Mouse (Mus musculus) v-Abl transformed pro-B cells (cell line): Measurements from ENCODE around the gene Olfr675.
"Not testable (repeated sequence)": the region's sequence is repeated elsewhere in the genome, so short reads cannot be mapped to it uniquely, and the experiment has no call there.

ENCODE experiments used
- in situ Hi-C, 2 experiments: fragments of 400-800 bp; cut with MboI; formaldehyde crosslinking; loops; one replicate each; pipeline ENCODE4 v1.15.1; 2025; ENCODE audit not compliant: unreplicated experiment in 2 of 2

The Olfr675 gene

DNA sequence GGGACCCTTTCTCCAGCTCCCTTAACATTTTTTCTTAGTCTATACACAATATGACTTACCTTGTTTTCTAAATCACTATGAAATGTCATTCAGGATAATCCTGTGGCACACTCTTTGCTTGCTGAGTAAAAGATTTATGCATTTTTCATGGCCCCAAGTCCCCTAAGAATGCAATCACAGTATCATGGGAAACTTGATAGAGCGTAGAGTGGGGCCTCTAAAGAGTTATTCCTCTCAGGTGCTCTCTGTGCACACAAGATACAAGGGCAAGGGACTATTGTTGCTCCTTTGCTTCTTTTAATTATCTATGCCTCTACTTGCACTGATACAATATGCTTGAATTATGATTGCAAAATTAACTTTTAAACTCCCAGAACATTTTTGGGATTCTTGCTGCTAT is at the start of gene Olfr675:
Gene Olfr675 (minus strand): TSS at position 101 of the 400 bp plus-strand sequence.
- in situ Hi-C loops, result no loop called here

DNA sequence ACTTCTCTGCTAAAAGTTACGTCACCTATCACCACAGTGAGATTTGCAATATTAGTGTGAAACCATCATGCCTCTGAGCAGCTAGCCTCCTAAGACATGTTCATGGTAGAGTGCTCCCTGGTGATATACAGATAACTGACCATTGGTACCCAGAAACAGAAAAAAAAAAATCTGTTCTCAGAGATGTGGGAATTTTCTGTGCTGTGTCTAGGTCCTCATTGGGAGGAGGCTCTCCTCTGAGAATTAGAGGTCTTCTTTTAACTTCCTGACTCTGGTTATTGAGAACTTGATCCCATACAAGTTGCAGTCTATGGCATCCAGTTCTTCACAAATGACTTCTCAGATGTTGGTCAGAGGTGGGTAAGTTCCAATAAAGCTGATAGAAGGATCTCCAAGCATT is 35.9 kb upstream of the Olfr675 start, which contains the start of gene Olfr678:
Gene Olfr678 (plus strand): TSS at position 301 of the 400 bp plus-strand sequence.
- in situ Hi-C loops, result no loop called here

DNA sequence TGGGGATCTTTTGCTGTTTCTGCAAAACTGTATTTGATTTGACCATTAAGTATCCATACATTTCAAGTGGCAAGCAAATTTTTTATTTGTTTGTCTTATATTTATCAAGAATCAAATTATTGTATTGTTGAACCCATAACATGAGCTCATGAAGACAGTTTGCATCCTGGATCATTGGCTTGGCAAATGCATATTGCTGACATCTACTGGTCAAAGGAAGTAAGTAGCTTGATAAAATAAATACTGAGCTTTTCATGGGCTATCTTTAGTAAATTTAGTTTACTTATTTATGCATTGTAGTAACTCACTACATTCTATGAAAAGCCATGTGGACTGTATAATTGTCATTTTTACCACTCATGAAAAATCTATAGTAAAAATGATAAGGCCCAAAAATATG is 30.7 kb upstream of the Olfr675 start:
- in situ Hi-C loops, result no loop called here

DNA sequence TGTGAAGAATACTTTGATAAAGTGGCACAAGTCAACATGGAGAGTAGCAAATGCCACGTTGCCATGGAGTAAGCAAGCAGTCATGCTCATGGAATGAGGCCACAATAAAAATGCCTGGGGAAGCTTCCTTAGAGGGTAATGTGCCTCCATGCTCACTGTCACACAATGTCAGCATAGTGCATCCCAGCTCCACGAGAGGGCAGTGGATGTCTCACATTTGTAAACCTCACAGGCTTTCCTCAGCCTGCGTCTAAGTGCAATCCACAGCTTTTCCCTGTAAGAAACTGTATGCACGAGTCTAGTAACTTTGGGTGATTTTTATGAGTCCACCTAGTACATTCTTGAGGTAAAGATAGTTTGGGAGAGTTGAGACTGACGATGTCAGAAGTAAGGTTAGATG is 5.6 kb upstream of the Olfr675 start:
- in situ Hi-C loops, result not testable (repeated sequence)

DNA sequence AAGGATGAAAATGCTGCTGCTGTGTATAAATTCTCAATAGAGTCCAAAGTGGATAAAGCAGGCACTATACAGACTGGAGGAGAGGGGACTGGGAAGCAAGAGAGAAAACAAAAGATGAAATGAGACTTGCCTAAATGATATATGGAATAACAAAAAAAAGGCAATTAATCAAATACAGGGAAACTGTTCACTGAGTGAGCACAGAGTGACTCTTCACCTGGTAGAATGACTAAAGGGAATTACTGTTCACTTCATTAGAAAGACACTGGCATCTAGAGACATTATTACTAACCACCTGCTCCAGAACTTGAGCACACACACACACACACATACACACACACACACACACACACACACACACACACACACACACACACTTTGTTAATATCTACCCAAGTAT is 4.1 kb upstream of the Olfr675 start, which contains the start of gene Olfr676:
Gene Olfr676 (plus strand): TSS at position 301 of the 400 bp plus-strand sequence.
- in situ Hi-C loops, result no loop called here

DNA sequence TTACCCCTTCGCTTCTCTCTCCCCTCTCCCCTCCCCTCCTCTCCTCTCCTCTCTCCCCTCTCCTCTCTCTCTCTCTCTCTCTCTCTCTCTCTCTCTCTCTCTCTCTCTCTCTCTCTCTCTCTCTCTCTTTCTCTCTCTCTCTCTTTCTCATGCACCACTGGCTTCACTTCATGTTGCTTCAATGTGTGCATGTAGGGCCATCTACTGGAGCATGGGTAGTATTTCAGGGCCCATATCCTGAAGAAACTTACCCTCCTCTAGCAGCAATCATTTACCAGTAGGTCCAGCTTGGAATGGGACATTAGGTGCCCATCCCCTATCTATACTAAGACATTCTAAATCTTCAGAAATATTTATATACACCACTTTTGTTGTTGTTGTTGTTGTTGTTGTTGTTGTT is 5.7 kb downstream of the Olfr675 start:
- in situ Hi-C loops, result no loop called here

DNA sequence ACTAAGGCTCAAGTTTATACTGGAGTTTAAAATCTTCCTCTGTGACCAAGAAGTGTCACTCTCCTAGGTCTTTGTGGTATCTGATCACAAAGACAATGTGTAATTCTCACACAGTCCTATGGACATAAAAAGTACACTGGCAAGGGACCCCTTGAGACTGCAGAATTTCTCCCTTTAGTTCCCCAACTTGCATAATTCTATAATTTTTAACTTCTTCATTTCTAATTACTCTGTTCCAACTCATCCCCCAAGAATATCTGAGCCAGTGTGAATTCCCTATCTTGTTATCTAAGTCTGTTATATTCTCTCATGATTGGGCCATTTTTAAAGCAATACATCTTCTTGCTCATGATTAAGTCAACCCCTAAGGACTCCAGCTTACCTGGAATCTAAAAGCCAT is 26.3 kb downstream of the Olfr675 start, which contains the start of gene Olfr672:
Gene Olfr672 (minus strand): TSS at position 101 of the 400 bp plus-strand sequence.
- in situ Hi-C loops, result no loop called here

DNA sequence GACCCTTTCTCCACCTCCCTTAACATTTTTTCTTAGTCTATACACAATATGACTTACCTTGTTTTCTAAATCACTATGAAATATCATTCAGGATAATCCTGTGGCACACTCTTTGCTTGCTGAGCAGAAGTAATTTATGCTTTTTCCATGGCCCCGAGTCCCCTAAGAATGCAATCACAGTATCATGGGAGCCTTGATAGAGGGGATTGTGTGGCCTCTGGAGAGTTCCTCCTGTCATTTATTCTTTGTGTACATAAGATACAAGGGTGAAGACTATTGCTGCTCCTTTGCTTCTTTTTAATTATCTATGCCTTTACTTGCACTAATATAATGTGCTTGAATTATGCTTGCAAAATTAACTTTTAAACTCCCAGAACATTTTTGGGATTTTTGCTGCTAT is 49.2 kb downstream of the Olfr675 start, which contains the start of gene Olfr671:
Gene Olfr671 (minus strand): TSS at position 101 of the 400 bp plus-strand sequence.
- in situ Hi-C loops, result no loop called here

DNA sequence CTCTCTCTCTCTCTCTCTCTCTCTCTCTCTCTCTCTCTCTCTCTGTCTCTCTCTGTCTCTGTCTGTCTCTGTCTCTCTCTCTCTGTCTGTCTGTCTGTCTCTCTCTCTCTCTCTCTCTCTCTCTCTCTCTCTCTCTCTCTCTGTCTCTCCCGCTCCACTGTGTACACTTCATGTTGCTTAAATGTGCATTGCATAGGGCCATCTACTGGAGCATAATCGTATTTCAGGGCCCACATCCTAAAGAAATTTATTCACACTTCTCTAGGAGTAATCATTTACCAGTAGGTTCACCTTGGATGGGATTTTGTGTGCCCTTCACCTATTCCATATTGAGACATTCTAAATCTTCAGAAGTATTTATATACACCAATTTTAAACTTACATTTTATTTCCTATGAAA is 55.8 kb downstream of the Olfr675 start:
- in situ Hi-C loops, result not testable (repeated sequence)
